ENCODE assay signal across 30 mouse cellular contexts in the genomic region with DNA sequence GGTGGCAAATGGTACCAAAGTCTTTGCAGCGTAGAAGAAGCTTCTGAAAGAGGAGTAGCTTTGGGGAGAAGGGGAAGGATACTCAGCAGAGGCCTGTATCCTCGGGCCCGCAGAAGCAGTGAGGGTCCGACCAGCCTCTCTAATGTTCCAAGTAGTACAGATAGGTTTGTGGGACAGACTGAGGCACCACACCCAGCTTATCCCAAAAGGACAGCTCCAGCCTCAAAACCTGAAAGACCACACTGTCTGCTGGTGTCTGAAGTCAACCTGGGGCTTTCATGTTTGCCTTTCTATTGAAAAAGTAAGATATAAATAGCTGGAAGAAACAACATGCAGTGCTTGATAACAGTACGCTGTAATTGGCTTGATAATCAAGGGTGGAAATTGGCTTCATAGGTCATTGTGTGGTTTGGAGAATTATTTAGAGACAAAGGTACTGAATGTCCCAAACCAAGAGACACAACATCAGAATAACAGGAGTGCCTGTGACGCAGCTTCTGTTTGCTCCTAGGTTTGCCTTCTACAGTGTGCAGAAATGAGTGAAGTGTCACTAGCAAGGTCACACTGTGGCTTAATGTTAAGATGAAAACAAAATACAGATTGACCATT. TPM values are rescaled to one million over a fixed set of nuclear protein-coding genes. Genes with fewer than 3 reads are reported as not detected.
DNase-seq lines count a peak whose midpoint lies in the region; ATAC-seq and TF ChIP-seq lines count a peak whose summit lies in the region.
"Had no signal": no experiment of that assay in that cellular context is flagged by ENCODE, and none has a peak within 500 bp of the region (broad histone marks: within the 10 kb centered on the region; RNA-seq: fewer than 3 reads in every experiment).

No protein-coding gene starts in this region.

- peak; percentile 23 for DNase-seq in heart, postnatal 0 days (ENCODE audit: low spot score)
- no peak for DNase-seq in heart, postnatal 25 days (ENCODE audit: low spot score)
- DNase-seq in liver, embryonic 11.5 days (ENCODE audit: low spot score), result no peak
- DNase-seq in liver, postnatal 0 days, result no peak
- DNase-seq in gastrocnemius, adult 2 months, result no peak
- no peak for DNase-seq in neural tube, embryonic 10.5 days (ENCODE audit: extremely low spot score, low spot score)
- DNase-seq: adrenal gland, adult 2 months; adrenal gland, postnatal 36 days; B cell, adult 2 months; cerebellum, adult 9-11 months; forebrain, postnatal 0 days; gastrocnemius, postnatal 14 days; kidney, adult 8-10 months; kidney, postnatal 4 days; lung, adult 18-20 months; lung, postnatal 4 days; midbrain, embryonic 14.5 days; right cerebral cortex, postnatal 25 days; spleen, adult 18-20 months; thymus, adult 18-20 months; thymus, postnatal 25 days had no signal

- no peak overlapping the region for H3K9ac ChIP-seq in heart, postnatal 0 days (replicated peaks; ENCODE audit: low read depth, low read length)
- H3K9ac ChIP-seq in liver, embryonic 11.5 days (ENCODE audit: low read depth, low read length), result no peak overlapping the region
- H3K9ac ChIP-seq in liver, postnatal 0 days (replicated peaks), result no peak overlapping the region
- H3K9ac ChIP-seq in hindbrain, embryonic 16.5 days (ENCODE audit: low read depth, low read length), result no peak overlapping the region
- H3K9ac ChIP-seq: embryonic facial prominence, embryonic 13.5 days; forebrain, embryonic 12.5 days; forebrain, postnatal 0 days; hindbrain, embryonic 15.5 days; intestine, embryonic 15.5 days; limb, embryonic 13.5 days had no signal

- H3K36me3 ChIP-seq in heart, postnatal 0 days (replicated peaks; ENCODE audit: control insufficient read depth, insufficient read depth, low read length), result no peaks in the 10 kb centered on the region
- H3K36me3 ChIP-seq in liver, embryonic 11.5 days (ENCODE audit: control insufficient read depth, insufficient read depth, low read length), result no peaks in the 10 kb centered on the region
- H3K36me3 ChIP-seq in liver, postnatal 0 days (replicated peaks; ENCODE audit: insufficient read depth, low read length), result no peaks in the 10 kb centered on the region
- no peaks in the 10 kb centered on the region for H3K36me3 ChIP-seq in hindbrain, embryonic 16.5 days (ENCODE audit: control insufficient read depth, insufficient read depth, low read length)
- H3K36me3 ChIP-seq: embryonic facial prominence, embryonic 13.5 days; forebrain, embryonic 12.5 days; hindbrain, embryonic 10.5 days; hindbrain, embryonic 15.5 days; intestine, embryonic 15.5 days; limb, embryonic 13.5 days had no signal

- ATAC-seq in heart, postnatal 0 days (ENCODE audit: insufficient read depth, low read depth), result peak; percentile 66
- peak; percentile 71 for ATAC-seq in liver, embryonic 11.5 days (replicated peaks; ENCODE audit: low FRiP score)
- ATAC-seq in liver, postnatal 0 days, result peak; percentile 81
- ATAC-seq in hindbrain, embryonic 16.5 days, result no peak
- ATAC-seq: forebrain, postnatal 0 days; intestine, embryonic 15.5 days; lung, postnatal 0 days had no signal

- H3K4me3 ChIP-seq in heart, postnatal 0 days (ENCODE audit: low read depth, low read length), result no peak overlapping the region
- no peak overlapping the region for H3K4me3 ChIP-seq in liver, embryonic 11.5 days (ENCODE audit: low read depth, low read length)
- H3K4me3 ChIP-seq in liver, postnatal 0 days (ENCODE audit: low read depth, low read length), result no peak overlapping the region
- no peak overlapping the region for H3K4me3 ChIP-seq in hindbrain, embryonic 16.5 days (ENCODE audit: low read length)
- no peak overlapping the region for H3K4me3 ChIP-seq in gastrocnemius, adult 2 months
- H3K4me3 ChIP-seq: embryonic facial prominence, embryonic 13.5 days; forebrain, embryonic 12.5 days; hindbrain, embryonic 10.5 days; hindbrain, embryonic 15.5 days; intestine, embryonic 15.5 days; limb, embryonic 13.5 days had no signal

- peaks cover 8% of the 10 kb centered on the region for H3K4me1 ChIP-seq in heart, postnatal 0 days (ENCODE audit: control insufficient read depth, insufficient read depth)
- peaks cover 22% of the 10 kb centered on the region for H3K4me1 ChIP-seq in liver, embryonic 11.5 days (replicated peaks; ENCODE audit: control insufficient read depth, insufficient read depth, low read length)
- H3K4me1 ChIP-seq in liver, postnatal 0 days (ENCODE audit: insufficient read depth), result peaks cover 15% of the 10 kb centered on the region
- no peaks in the 10 kb centered on the region; the same call in 1 of the 2 replicates for H3K4me1 ChIP-seq in hindbrain, embryonic 16.5 days (ENCODE audit: control insufficient read depth, insufficient read depth, low read depth, low read length)
- H3K4me1 ChIP-seq: hindbrain, embryonic 15.5 days; intestine, embryonic 15.5 days had no signal

- no peak overlapping the region for H3K4me2 ChIP-seq in heart, postnatal 0 days (ENCODE audit: low read depth, low read length)
- peak overlapping the region; percentile 3 for H3K4me2 ChIP-seq in liver, embryonic 11.5 days
- no peak overlapping the region for H3K4me2 ChIP-seq in liver, postnatal 0 days (ENCODE audit: low read depth, low read length)
- H3K4me2 ChIP-seq in hindbrain, embryonic 16.5 days (ENCODE audit: low read length), result no peak overlapping the region
- H3K4me2 ChIP-seq: embryonic facial prominence, embryonic 13.5 days; forebrain, embryonic 12.5 days; hindbrain, embryonic 15.5 days; intestine, embryonic 15.5 days; limb, embryonic 13.5 days had no signal

- intact Hi-C loops in heart, postnatal 25 days (cut with DNase I), result no loop called here
- intact Hi-C loops in gastrocnemius, adult 2 months (cut with DNase I), result no loop called here

- TF ChIP-seq EP300 in heart, postnatal 0 days (IDR thresholded peaks at IDR 0.05; ENCODE audit: low read depth), result no peak
- TF ChIP-seq EP300 in liver, postnatal 0 days (IDR thresholded peaks at IDR 0.05; ENCODE audit: low read depth), result peak; percentile 75

- peak overlapping the region; percentile 64 for H3K27ac ChIP-seq in heart, postnatal 0 days (ENCODE audit: low read depth)
- H3K27ac ChIP-seq in liver, embryonic 11.5 days (ENCODE audit: low read depth, low read length), result no peak overlapping the region
- peak overlapping the region; percentile 34; the same call in 1 of the 2 replicates for H3K27ac ChIP-seq in liver, postnatal 0 days (ENCODE audit: low read depth)
- no peak overlapping the region for H3K27ac ChIP-seq in hindbrain, embryonic 16.5 days (ENCODE audit: low read depth, low read length)
- H3K27ac ChIP-seq in gastrocnemius, adult 2 months, result no peak overlapping the region
- H3K27ac ChIP-seq: embryonic facial prominence, embryonic 13.5 days; forebrain, embryonic 12.5 days; hindbrain, embryonic 10.5 days; hindbrain, embryonic 15.5 days; intestine, embryonic 15.5 days; kidney, postnatal 0 days; limb, embryonic 13.5 days had no signal

- TF ChIP-seq CTCF in heart, postnatal 0 days (IDR thresholded peaks at IDR 0.05; ENCODE audit: low read depth), result no peak
- TF ChIP-seq CTCF in liver, postnatal 0 days (IDR thresholded peaks at IDR 0.05; ENCODE audit: low read depth), result no peak
- TF ChIP-seq CTCF in gastrocnemius, adult 2 months (IDR thresholded peaks at IDR 0.05), result no peak

- no peaks in the 10 kb centered on the region for H3K9me3 ChIP-seq in heart, postnatal 0 days (replicated peaks; ENCODE audit: control insufficient read depth, low read length)
- H3K9me3 ChIP-seq in liver, embryonic 11.5 days (ENCODE audit: control insufficient read depth, low read length), result no peaks in the 10 kb centered on the region
- no peaks in the 10 kb centered on the region for H3K9me3 ChIP-seq in liver, postnatal 0 days (ENCODE audit: low read length)
- no peaks in the 10 kb centered on the region for H3K9me3 ChIP-seq in hindbrain, embryonic 16.5 days (ENCODE audit: control insufficient read depth, low read length)
- H3K9me3 ChIP-seq: embryonic facial prominence, embryonic 13.5 days; forebrain, embryonic 12.5 days; hindbrain, embryonic 10.5 days; hindbrain, embryonic 15.5 days; intestine, embryonic 15.5 days; limb, embryonic 13.5 days had no signal

- WGBS in heart, postnatal 0 days, result 66% methylated on average over 6 of the region's 6 CpGs
- WGBS in liver, embryonic 11.5 days, result 53% methylated on average over 6 of the region's 6 CpGs
- 62% methylated on average over 6 of the region's 6 CpGs for WGBS in liver, postnatal 0 days (ENCODE audit: insufficient replicate concordance)
- 88% methylated on average over 6 of the region's 6 CpGs for WGBS in hindbrain, embryonic 16.5 days

- no peaks in the 10 kb centered on the region for H3K27me3 ChIP-seq in heart, postnatal 0 days (ENCODE audit: control insufficient read depth, insufficient read depth, low read length)
- H3K27me3 ChIP-seq in liver, embryonic 11.5 days (replicated peaks; ENCODE audit: control insufficient read depth, insufficient read depth, low read length), result no peaks in the 10 kb centered on the region
- H3K27me3 ChIP-seq in liver, postnatal 0 days (ENCODE audit: insufficient read depth, low read length), result no peaks in the 10 kb centered on the region
- no peaks in the 10 kb centered on the region for H3K27me3 ChIP-seq in hindbrain, embryonic 16.5 days (replicated peaks; ENCODE audit: control insufficient read depth, insufficient read depth, low read length)
- H3K27me3 ChIP-seq: embryonic facial prominence, embryonic 13.5 days; forebrain, embryonic 12.5 days; hindbrain, embryonic 15.5 days; intestine, embryonic 15.5 days; limb, embryonic 13.5 days had no signal

RNA-seq across cellular contexts. Expression of gene Map7, which starts 42.0 kb away (rescaled TPM):
- 5.9 and 22.5 TPM in 2 replicates for total RNA-seq in heart, postnatal 0 days (2014; rRNA removed; ENCODE audit: low replicate concordance)
- polyA plus RNA-seq in heart, postnatal 0 days (2015; fragmentation: Nextera tagmentation; extraction: Ambion mirVana), result 7.0 and 7.5 TPM in 2 replicates
- total RNA-seq in heart, postnatal 25 days (2021), result 10 to 100 TPM; 17.4 TPM
- 6.4 and 7.2 TPM in 2 replicates for polyA plus RNA-seq in liver, embryonic 11.5 days (2014; fragmentation: Nextera tagmentation; extraction: Ambion mirVana)
- polyA plus RNA-seq in liver, postnatal 0 days (2015; fragmentation: Nextera tagmentation; extraction: Ambion mirVana), result 6.1 and 6.8 TPM in 2 replicates
- 10.0 and 11.2 TPM in 2 replicates for polyA plus RNA-seq in hindbrain, embryonic 16.5 days (2015; fragmentation: Nextera tagmentation; extraction: Ambion mirVana)
- total RNA-seq in gastrocnemius, adult 2 months (2021), result 1 to 10 TPM; 3.9 to 4.9 TPM

Comparison
In these comparisons a context has a peak if more than half of its experiments do, and no peak if none do; other contexts are left out.
1. H3K27ac ChIP-seq: peak in heart, postnatal 0 days (single experiment) and liver, postnatal 0 days (single experiment); none in liver, embryonic 11.5 days (single experiment), hindbrain, embryonic 16.5 days (single experiment) and gastrocnemius, adult 2 months (single experiment).